Mouse (Mus musculus) hindbrain, embryonic 13.5 days (tissue): ENCODE data around the gene Atf7. TPM values are rescaled to one million over a fixed set of nuclear protein-coding genes. Genes with fewer than 3 reads are reported as not detected.

Source experiments
- ATAC-seq: fragments of 200-750 bp; cut with Nextera tagmentation; 2 replicates; pipeline ENCODE4 v1.8.0; 2017; ENCODE audit warnings: moderate TSS enrichment; ENCODE audit not compliant: low FRiP score
- H3K27ac ChIP-seq: fragments of 300-500 bp; sonication (generic); 2 replicates; pipeline ENCODE4 v1.5.1; 2015; ENCODE audit warnings: inconsistent platforms, mild to moderate bottlenecking, moderate library complexity
- H3K27me3 ChIP-seq: fragments of 300-500 bp; sonication (generic); 2 replicates; pipeline ENCODE4 v1.6.1; 2015; ENCODE audit warnings: mild to moderate bottlenecking, inconsistent platforms
- H3K36me3 ChIP-seq: fragments of 300-500 bp; sonication (generic); 2 replicates; pipeline ENCODE4 v1.6.1; 2015; ENCODE audit warnings: mild to moderate bottlenecking, inconsistent platforms
- H3K4me1 ChIP-seq: fragments of 300-500 bp; sonication (generic); replicated peaks from 2 replicates; pipeline ENCODE4 v1.6.1; 2015; ENCODE audit warnings: inconsistent platforms
- H3K4me2 ChIP-seq: fragments of 300-500 bp; sonication (generic); 2 replicates; pipeline ENCODE4 v1.6.1; 2015; ENCODE audit warnings: inconsistent platforms, mild to moderate bottlenecking, moderate library complexity
- H3K4me3 ChIP-seq: fragments of 300-500 bp; sonication (generic); 2 replicates; pipeline ENCODE4 v1.5.1; 2015; ENCODE audit warnings: mild to moderate bottlenecking, inconsistent platforms
- H3K9ac ChIP-seq: fragments of 300-500 bp; sonication (generic); 2 replicates; pipeline ENCODE4 v1.6.1; 2015; ENCODE audit warnings: mild to moderate bottlenecking, inconsistent platforms
- H3K9me3 ChIP-seq: fragments of 300-500 bp; sonication (generic); 2 replicates; pipeline ENCODE4 v1.6.1; 2016; ENCODE audit warnings: inconsistent platforms
- WGBS: fragments of 180-500 bp; shearing (Covaris S2); methylation state at CpG from one replicate; pipeline ENCODE4 v1.1.7; 2015; 5-methylcytosine and 5-hydroxymethylcytosine counted together
- polyA plus RNA-seq: library from polyadenylated mRNA; unstranded; fragments of >200 nt; fragmentation: Nextera tagmentation; extraction: Ambion mirVana; gene quantifications from 2 replicates; pipeline ENCODE4 v1.2.1, GENCODE M21; 2015

Atf7 gene
- polyA plus RNA-seq, 1 experiment from 2014 or later: 19.7 TPM

GRCm38 (mm10) chr15:102572081-102572480, 53.2 kb downstream of the Atf7 start:
- H3K9me3 ChIP-seq: no peaks in the 10 kb centered on the region
- H3K27me3 ChIP-seq: no peaks in the 10 kb centered on the region
- H3K9ac ChIP-seq: no peak overlapping the region
- H3K4me2 ChIP-seq: no peak overlapping the region
- WGBS: 85% methylated on average over 3 of the region's 3 CpGs
- no peak for ATAC-seq
- no peaks in the 10 kb centered on the region for H3K36me3 ChIP-seq
- peaks cover 4% of the 10 kb centered on the region; the same call in 1 of the 2 replicates for H3K4me1 ChIP-seq
- H3K4me3 ChIP-seq: no peak overlapping the region
- no peak overlapping the region for H3K27ac ChIP-seq

- Histone ChIP-seq H3K27me3 (no peaks in the 10 kb centered on the region), H3K4me3 (no peak overlapping the region), H3K36me3 (no peaks in the 10 kb centered on the region), H3K4me1 (no peaks in the 10 kb centered on the region), H3K9me3 (no peaks in the 10 kb centered on the region), H3K9ac (no peak overlapping the region), H3K27ac (no peak overlapping the region), H3K4me2 (no peak overlapping the region)
- 83% methylated on average over 2 of the region's 2 CpGs for WGBS
- ATAC-seq: no peak
Measured at GRCm38 (mm10) chr15:102567849-102568248, 57.4 kb downstream of the Atf7 start.

GRCm38 (mm10) chr15:102563681-102564080, 61.6 kb downstream of the Atf7 start:
- Histone ChIP-seq H3K27me3 (no peaks in the 10 kb centered on the region), H3K4me3 (no peak overlapping the region), H3K27ac (no peak overlapping the region), H3K9me3 (no peaks in the 10 kb centered on the region), H3K4me2 (no peak overlapping the region), H3K9ac (no peak overlapping the region), H3K4me1 (no peaks in the 10 kb centered on the region), H3K36me3 (peaks cover 15% of the 10 kb centered on the region)
- no peak for ATAC-seq
- 82% methylated on average over 5 of the region's 5 CpGs for WGBS

GRCm38 (mm10) chr15:102563061-102563460, 62.2 kb downstream of the Atf7 start:
- Histone ChIP-seq H3K4me1 (no peaks in the 10 kb centered on the region), H3K36me3 (peaks cover 15% of the 10 kb centered on the region), H3K9ac (no peak overlapping the region), H3K27me3 (no peaks in the 10 kb centered on the region), H3K4me2 (no peak overlapping the region), H3K9me3 (no peaks in the 10 kb centered on the region), H3K4me3 (no peak overlapping the region), H3K27ac (0 out of 2 replicates have a peak overlapping the region, but pooled peaks have one; percentile 8)
- 74% methylated on average over 3 of the region's 3 CpGs for WGBS
- no peak for ATAC-seq

- H3K9ac ChIP-seq: no peak overlapping the region
- H3K9me3 ChIP-seq: no peaks in the 10 kb centered on the region
- no peak overlapping the region for H3K4me2 ChIP-seq
- H3K27ac ChIP-seq: 0 out of 2 replicates have a peak overlapping the region, but pooled peaks have one; percentile 8
- no peaks in the 10 kb centered on the region for H3K27me3 ChIP-seq
- peaks cover 15% of the 10 kb centered on the region for H3K36me3 ChIP-seq
- ATAC-seq: no peak
- H3K4me3 ChIP-seq: no peak overlapping the region
- no peaks in the 10 kb centered on the region for H3K4me1 ChIP-seq
- 86% methylated on average over 1 of the region's 1 CpGs for WGBS
Measured at GRCm38 (mm10) chr15:102562491-102562890, 62.8 kb downstream of the Atf7 start.

- Histone ChIP-seq H3K4me3 (no peak overlapping the region), H3K9ac (no peak overlapping the region), H3K4me1 (no peaks in the 10 kb centered on the region), H3K27ac (no peak overlapping the region), H3K9me3 (no peaks in the 10 kb centered on the region), H3K27me3 (no peaks in the 10 kb centered on the region), H3K36me3 (peaks cover 46% of the 10 kb centered on the region), H3K4me2 (no peak overlapping the region)
- ATAC-seq: no peak
Measured at GRCm38 (mm10) chr15:102557580-102557979, 67.7 kb downstream of the Atf7 start.

- no peak overlapping the region for H3K9ac ChIP-seq
- peaks cover 57% of the 10 kb centered on the region for H3K36me3 ChIP-seq
- no peak for ATAC-seq
- H3K4me3 ChIP-seq: no peak overlapping the region
- no peak overlapping the region for H3K27ac ChIP-seq
- H3K27me3 ChIP-seq: no peaks in the 10 kb centered on the region
- no peaks in the 10 kb centered on the region for H3K9me3 ChIP-seq
- H3K4me2 ChIP-seq: no peak overlapping the region
- no peaks in the 10 kb centered on the region for H3K4me1 ChIP-seq
- WGBS: 91% methylated on average over 1 of the region's 1 CpGs
Measured at GRCm38 (mm10) chr15:102555581-102555980, 69.7 kb downstream of the Atf7 start.

GRCm38 (mm10) chr15:102552599-102552998, 72.7 kb downstream of the Atf7 start:
- Histone ChIP-seq H3K27me3 (no peaks in the 10 kb centered on the region), H3K9me3 (no peaks in the 10 kb centered on the region), H3K9ac (no peak overlapping the region), H3K4me2 (no peak overlapping the region), H3K4me1 (no peaks in the 10 kb centered on the region), H3K4me3 (no peak overlapping the region), H3K27ac (no peak overlapping the region), H3K36me3 (peaks cover 55% of the 10 kb centered on the region)
- no peak for ATAC-seq
- WGBS: 97% methylated on average over 5 of the region's 5 CpGs

GRCm38 (mm10) chr15:102547478-102547877, 77.8 kb downstream of the Atf7 start:
- 91% methylated on average over 3 of the region's 3 CpGs for WGBS
- H3K36me3 ChIP-seq: peaks cover 48% of the 10 kb centered on the region
- peak overlapping the region; percentile 76 for H3K27ac ChIP-seq
- H3K4me1 ChIP-seq: peaks cover 8% of the 10 kb centered on the region; the same call in 1 of the 2 replicates
- no peak for ATAC-seq
- no peak overlapping the region for H3K4me2 ChIP-seq
- H3K4me3 ChIP-seq: no peak overlapping the region
- H3K9ac ChIP-seq: no peak overlapping the region
- no peaks in the 10 kb centered on the region for H3K9me3 ChIP-seq
- H3K27me3 ChIP-seq: no peaks in the 10 kb centered on the region

- no peaks in the 10 kb centered on the region for H3K27me3 ChIP-seq
- H3K27ac ChIP-seq: peak overlapping the region; percentile 76
- peak; percentile 39 for ATAC-seq
- no peaks in the 10 kb centered on the region for H3K9me3 ChIP-seq
- H3K4me2 ChIP-seq: no peak overlapping the region
- H3K4me3 ChIP-seq: no peak overlapping the region
- no peak overlapping the region for H3K9ac ChIP-seq
- peaks cover 8% of the 10 kb centered on the region; the same call in 1 of the 2 replicates for H3K4me1 ChIP-seq
- H3K36me3 ChIP-seq: peaks cover 47% of the 10 kb centered on the region
- WGBS: 78% methylated on average over 3 of the region's 3 CpGs
Measured at GRCm38 (mm10) chr15:102546677-102547427, 78.4 kb downstream of the Atf7 start.

GRCm38 (mm10) chr15:102546246-102546645, 79.0 kb downstream of the Atf7 start:
- Histone ChIP-seq H3K27me3 (no peaks in the 10 kb centered on the region), H3K4me3 (no peak overlapping the region), H3K4me2 (no peak overlapping the region), H3K9me3 (no peaks in the 10 kb centered on the region), H3K27ac (peak overlapping the region; percentile 76; the same call in 1 of the 2 replicates), H3K36me3 (peaks cover 49% of the 10 kb centered on the region), H3K4me1 (peaks cover 8% of the 10 kb centered on the region; the same call in 1 of the 2 replicates), H3K9ac (no peak overlapping the region)
- 92% methylated on average over 3 of the region's 3 CpGs for WGBS
- ATAC-seq: no peak

GRCm38 (mm10) chr15:102544801-102545200, 80.5 kb downstream of the Atf7 start:
- ATAC-seq: no peak
- Histone ChIP-seq H3K4me1 (peaks cover 8% of the 10 kb centered on the region; the same call in 1 of the 2 replicates), H3K36me3 (peaks cover 57% of the 10 kb centered on the region), H3K27ac (no peak overlapping the region), H3K4me3 (no peak overlapping the region), H3K4me2 (no peak overlapping the region), H3K9me3 (no peaks in the 10 kb centered on the region), H3K27me3 (no peaks in the 10 kb centered on the region), H3K9ac (no peak overlapping the region)
- 92% methylated on average over 4 of the region's 4 CpGs for WGBS

GRCm38 (mm10) chr15:102533926-102534325, 91.3 kb downstream of the Atf7 start:
- no peak overlapping the region for H3K4me3 ChIP-seq
- H3K4me2 ChIP-seq: no peak overlapping the region
- no peaks in the 10 kb centered on the region for H3K4me1 ChIP-seq
- no peak overlapping the region for H3K27ac ChIP-seq
- H3K27me3 ChIP-seq: no peaks in the 10 kb centered on the region
- no peak overlapping the region for H3K9ac ChIP-seq
- 93% methylated on average over 7 of the region's 7 CpGs for WGBS
- no peak for ATAC-seq
- no peaks in the 10 kb centered on the region for H3K9me3 ChIP-seq
- H3K36me3 ChIP-seq: peaks cover 71% of the 10 kb centered on the region
